Mouse (Mus musculus) hindbrain, postnatal 0 days (tissue): ENCODE data around the gene Gm17660. TPM values are rescaled to one million over a fixed set of nuclear protein-coding genes. Genes with fewer than 3 reads are reported as not detected.
"Not testable (repeated sequence)": the region's sequence is repeated elsewhere in the genome, so short reads cannot be mapped to it uniquely, and the experiment has no call there.

ENCODE experiments used
- ATAC-seq: fragments of 200-750 bp; cut with Nextera tagmentation; 2 replicates; pipeline ENCODE4 v1.8.0; 2017; ENCODE audit warnings: mild to moderate bottlenecking, moderate TSS enrichment, moderate library complexity
- DNase-seq: peaks from one replicate; pipeline ENCODE4 v3.0.0-alpha.2; 2015; ENCODE audit warnings: low spot score
- H3K27ac ChIP-seq: fragments of 300-500 bp; sonication (generic); 2 replicates; pipeline ENCODE4 v1.5.1; 2014; ENCODE audit warnings: mild to moderate bottlenecking
- H3K27me3 ChIP-seq: fragments of 300-500 bp; sonication (generic); 2 replicates; pipeline ENCODE4 v1.6.1; 2014; ENCODE audit warnings: low read length, mixed read lengths; ENCODE audit not compliant: insufficient read depth
- H3K36me3 ChIP-seq: fragments of 300-500 bp; sonication (generic); 2 replicates; pipeline ENCODE4 v1.6.1; 2014; ENCODE audit warnings: low read length, mixed read lengths; ENCODE audit not compliant: insufficient read depth
- H3K4me1 ChIP-seq: fragments of 300-500 bp; sonication (generic); 2 replicates; pipeline ENCODE4 v1.6.1; 2014; ENCODE audit warnings: antibody characterized with exemption, low read length, mixed read lengths; ENCODE audit not compliant: insufficient read depth
- H3K4me2 ChIP-seq: fragments of 300-500 bp; sonication (generic); 2 replicates; pipeline ENCODE4 v1.6.1; 2014; ENCODE audit warnings: low read depth, mild to moderate bottlenecking, low read length, moderate library complexity, mixed read lengths
- H3K4me3 ChIP-seq: fragments of 300-500 bp; sonication (generic); 2 replicates; pipeline ENCODE4 v1.5.1; 2014; ENCODE audit warnings: low read length
- H3K9ac ChIP-seq: fragments of 300-500 bp; sonication (generic); replicated peaks from 2 replicates; pipeline ENCODE4 v1.6.1; 2014; ENCODE audit warnings: mild to moderate bottlenecking, low read length, moderate library complexity, mixed read lengths
- H3K9me3 ChIP-seq: fragments of 300-500 bp; sonication (generic); 2 replicates; pipeline ENCODE4 v1.6.1; 2016; ENCODE audit warnings: low read length, mixed read lengths
- CTCF ChIP-seq: IDR thresholded peaks from 2 replicates; pipeline ENCODE4 v1.5.1; 2016; ENCODE audit warnings: antibody characterized with exemption, control low read depth, low read depth
- WGBS: fragments of 180-500 bp; shearing (Covaris S2); extraction: QIAGEN DNeasy Blood & Tissue Kit; methylation state at CpG from one replicate; pipeline ENCODE4 v1.1.7; 2014; 5-methylcytosine and 5-hydroxymethylcytosine counted together
- polyA plus RNA-seq: library from polyadenylated mRNA; unstranded; fragments of >200 nt; fragmentation: Nextera tagmentation; extraction: Ambion mirVana; gene quantifications from 2 replicates; pipeline ENCODE4 v1.2.1, GENCODE M21; 2015
- total RNA-seq: library from RNA; depleted of rRNA; stranded (reverse); fragments of >200 nt; gene quantifications from 2 replicates; pipeline ENCODE4 v1.2.3, GENCODE M21; 2014

Gm17660 gene
- total and polyA plus RNA-seq, 2 experiments from 2014 or later: 0.58 to 0.61 TPM

DNA sequence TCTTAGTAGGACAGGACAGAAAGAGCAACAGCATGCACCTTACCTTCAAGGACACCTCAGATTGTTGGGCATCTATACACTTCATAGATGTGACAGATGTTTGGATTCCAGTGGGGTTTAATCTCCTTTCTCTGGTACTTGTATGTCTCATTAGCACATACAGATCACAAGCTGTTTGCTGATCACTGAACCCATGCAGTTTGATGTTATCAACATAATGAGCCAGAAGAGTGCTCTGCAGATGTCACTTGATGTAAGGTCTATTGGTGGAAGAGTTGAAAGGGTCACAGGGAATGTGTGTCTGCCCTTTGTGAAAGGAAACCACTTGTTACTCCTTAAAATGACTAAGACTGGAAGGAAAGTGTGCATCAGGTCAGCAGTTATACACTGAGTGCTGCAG is 42.3 kb downstream of the Gm17660 start:
- Histone ChIP-seq H3K4me2 (no peak overlapping the region), H3K36me3 (no peaks in the 10 kb centered on the region), H3K9me3 (no peaks in the 10 kb centered on the region), H3K27ac (no peak overlapping the region), H3K9ac (no peak overlapping the region), H3K4me3 (no peak overlapping the region), H3K4me1 (no peaks in the 10 kb centered on the region), H3K27me3 (no peaks in the 10 kb centered on the region)
- no peak for DNase-seq
- ATAC-seq: no peak
- TF ChIP-seq CTCF: no peak

DNA sequence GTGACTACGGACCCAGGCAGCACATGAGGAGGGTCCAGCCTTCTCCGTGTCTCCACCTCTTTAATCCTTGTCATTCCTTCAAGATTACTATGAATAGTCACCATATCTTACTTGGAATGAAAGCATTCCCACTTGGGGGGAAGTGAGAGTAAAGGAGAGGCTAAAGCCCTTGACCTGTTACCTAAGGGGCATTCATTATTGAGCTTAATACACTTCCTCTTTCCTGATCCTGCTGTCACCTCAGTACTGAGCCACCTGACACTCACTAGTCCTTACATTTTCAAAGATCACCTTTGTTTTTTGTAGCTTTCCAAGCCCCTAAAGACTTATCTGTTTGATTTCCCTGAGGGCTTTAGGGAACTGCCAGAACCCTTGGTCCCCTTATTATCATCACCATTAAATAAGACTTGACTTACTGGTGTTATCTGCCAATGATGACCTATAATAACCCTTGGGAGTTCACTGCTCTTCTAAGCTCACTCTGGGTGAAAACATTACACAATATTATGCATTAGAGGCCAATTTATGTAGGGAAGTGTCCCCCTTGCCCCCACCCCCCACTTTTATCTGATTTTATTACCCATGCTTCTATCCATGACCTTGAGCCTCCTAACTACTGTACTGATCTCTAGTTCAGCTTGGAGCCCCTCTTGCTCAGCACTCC is 44.8 kb downstream of the Gm17660 start:
- Histone ChIP-seq H3K27ac (no peak overlapping the region), H3K4me3 (no peak overlapping the region), H3K9ac (no peak overlapping the region), H3K4me2 (no peak overlapping the region), H3K9me3 (no peaks in the 10 kb centered on the region), H3K4me1 (no peaks in the 10 kb centered on the region), H3K36me3 (no peaks in the 10 kb centered on the region), H3K27me3 (no peaks in the 10 kb centered on the region)
- TF ChIP-seq CTCF: no peak
- no peak for DNase-seq
- ATAC-seq: no peak
- WGBS: 88% methylated on average over 2 of the region's 2 CpGs

DNA sequence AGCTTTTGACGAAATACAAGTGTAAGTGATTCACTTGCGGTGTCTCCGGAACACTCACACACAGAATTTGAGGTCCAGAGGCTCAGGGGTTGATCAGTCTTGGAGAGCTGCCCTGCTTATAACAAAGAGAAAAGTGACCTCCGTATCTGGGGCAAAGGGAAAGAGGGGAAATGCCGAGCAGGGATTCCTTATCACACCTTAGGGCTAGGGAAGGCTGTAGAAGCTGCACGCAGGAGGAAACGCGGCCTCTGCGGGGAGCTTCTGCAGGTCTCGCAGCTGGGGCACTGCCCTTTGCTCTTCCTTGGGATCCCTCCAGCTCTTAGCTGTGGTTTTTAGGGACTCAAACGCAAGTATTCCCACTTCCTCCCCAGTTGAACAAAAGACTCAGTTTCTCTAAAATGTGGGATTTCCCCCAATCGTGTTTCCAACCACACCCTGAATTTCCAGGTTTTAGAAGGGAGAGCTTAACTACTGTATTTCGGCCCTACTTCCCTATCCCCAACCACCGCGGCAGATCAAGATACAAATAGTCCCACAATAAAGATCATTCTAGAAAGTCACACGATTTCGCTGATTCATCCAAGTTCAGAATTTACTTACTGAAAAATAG is 52.1 kb downstream of the Gm17660 start:
- H3K27ac ChIP-seq: no peak overlapping the region
- H3K36me3 ChIP-seq: no peaks in the 10 kb centered on the region
- WGBS: 50% methylated on average over 17 of the region's 17 CpGs
- H3K27me3 ChIP-seq: no peaks in the 10 kb centered on the region
- H3K4me3 ChIP-seq: no peak overlapping the region
- peaks cover 8% of the 10 kb centered on the region for H3K4me1 ChIP-seq
- H3K4me2 ChIP-seq: 0 out of 2 replicates have a peak overlapping the region, but pooled peaks have one; percentile 10
- no peaks in the 10 kb centered on the region for H3K9me3 ChIP-seq
- ATAC-seq: no peak
- no peak for DNase-seq
- no peak overlapping the region for H3K9ac ChIP-seq
- TF ChIP-seq CTCF: no peak

DNA sequence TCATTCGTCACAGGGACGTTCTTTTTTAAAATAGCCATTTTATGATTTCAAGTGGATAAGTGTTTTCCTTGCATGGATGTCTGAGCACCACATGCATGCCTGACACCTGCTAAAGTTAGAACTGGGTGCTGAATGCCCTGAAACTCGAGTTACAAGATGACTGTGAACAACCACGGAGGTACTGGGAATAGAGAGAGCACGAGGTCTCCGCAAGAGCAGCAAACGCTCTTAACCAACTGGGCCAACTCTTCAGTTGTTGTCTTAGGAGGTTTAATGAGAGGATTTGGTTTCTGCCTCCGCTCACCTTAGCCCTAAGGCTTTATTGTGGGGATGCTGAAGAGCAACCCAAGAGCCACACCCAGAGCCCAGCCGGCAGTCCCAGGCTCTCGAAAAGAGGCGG is 52.6 kb downstream of the Gm17660 start:
- no peak overlapping the region for H3K4me2 ChIP-seq
- ATAC-seq: no peak
- no peak overlapping the region for H3K27ac ChIP-seq
- DNase-seq: no peak
- peaks cover 8% of the 10 kb centered on the region for H3K4me1 ChIP-seq
- no peak overlapping the region for H3K4me3 ChIP-seq
- TF ChIP-seq CTCF: no peak
- H3K27me3 ChIP-seq: no peaks in the 10 kb centered on the region
- H3K36me3 ChIP-seq: no peaks in the 10 kb centered on the region
- no peak overlapping the region for H3K9ac ChIP-seq
- no peaks in the 10 kb centered on the region for H3K9me3 ChIP-seq
- WGBS: 76% methylated on average over 11 of the region's 11 CpGs

DNA sequence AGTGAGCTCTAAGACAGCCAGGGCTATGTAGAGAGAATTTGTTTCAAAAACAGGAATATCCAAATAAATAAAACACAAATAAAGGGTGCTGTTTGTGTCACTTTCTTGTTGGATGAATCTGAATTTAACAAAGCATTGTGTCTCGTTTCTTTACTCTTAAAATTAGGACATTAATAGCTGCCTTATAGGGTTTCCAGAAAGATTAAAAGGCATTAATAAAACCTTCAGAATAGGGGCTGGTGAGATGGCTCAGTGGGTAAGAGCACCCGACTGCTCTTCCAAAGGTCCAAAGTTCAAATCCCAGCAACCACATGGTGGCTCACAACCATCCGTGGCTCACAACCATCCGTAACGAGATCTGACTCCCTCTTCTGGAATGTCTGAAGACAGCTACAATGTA is 53.2 kb downstream of the Gm17660 start:
- H3K4me1 ChIP-seq, H3K9me3 ChIP-seq, H3K9ac ChIP-seq, DNase-seq, H3K27me3 ChIP-seq, H3K4me2 ChIP-seq, H3K27ac ChIP-seq, H3K36me3 ChIP-seq, H3K4me3 ChIP-seq, ATAC-seq: not testable (repeated sequence)
- 76% methylated on average over 5 of the region's 5 CpGs for WGBS

DNA sequence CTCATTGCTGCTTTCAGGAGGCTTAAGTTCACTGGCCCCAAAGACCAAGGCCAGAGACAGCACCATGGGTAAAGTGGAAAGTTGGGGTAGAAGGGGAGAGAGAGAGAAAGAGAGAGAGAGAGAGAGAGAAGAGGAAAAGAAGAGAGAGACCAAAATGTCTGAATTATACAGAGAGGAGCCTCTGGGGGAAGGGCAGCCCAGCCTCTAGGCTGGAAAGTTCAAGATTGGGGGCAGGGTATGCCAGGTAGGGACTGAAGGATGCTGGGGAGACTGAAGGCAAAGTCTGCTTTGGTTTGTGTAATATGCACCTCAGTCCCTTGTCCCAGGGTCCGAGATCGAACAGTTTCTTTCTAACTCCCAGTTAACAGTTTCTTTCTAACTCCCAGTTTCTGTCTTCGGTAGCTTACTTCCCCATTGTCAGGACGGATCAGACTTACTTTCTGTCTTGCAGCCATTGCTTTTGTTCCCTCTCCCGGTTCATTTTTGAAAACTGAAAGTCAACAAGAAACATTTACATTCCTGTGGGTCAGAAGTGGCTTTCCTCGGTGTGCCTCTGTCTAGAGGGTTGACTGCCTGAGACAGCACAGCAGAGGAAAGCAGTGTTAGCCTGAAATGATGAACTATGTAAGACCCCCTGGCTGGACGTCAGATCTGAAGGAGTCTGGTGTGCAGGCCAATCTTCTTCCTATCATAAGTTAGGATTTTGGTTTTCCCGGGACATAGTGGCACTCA is 54.0 kb downstream of the Gm17660 start:
- DNase-seq (no peak), ATAC-seq (no peak)
- no peak overlapping the region for H3K4me2 ChIP-seq
- H3K4me1 ChIP-seq: peaks cover 8% of the 10 kb centered on the region
- H3K9me3 ChIP-seq: no peaks in the 10 kb centered on the region
- no peak overlapping the region for H3K27ac ChIP-seq
- WGBS: 76% methylated on average over 8 of the region's 8 CpGs
- no peaks in the 10 kb centered on the region for H3K27me3 ChIP-seq
- no peaks in the 10 kb centered on the region for H3K36me3 ChIP-seq
- H3K9ac ChIP-seq: no peak overlapping the region
- H3K4me3 ChIP-seq: no peak overlapping the region
- no peak for TF ChIP-seq CTCF

DNA sequence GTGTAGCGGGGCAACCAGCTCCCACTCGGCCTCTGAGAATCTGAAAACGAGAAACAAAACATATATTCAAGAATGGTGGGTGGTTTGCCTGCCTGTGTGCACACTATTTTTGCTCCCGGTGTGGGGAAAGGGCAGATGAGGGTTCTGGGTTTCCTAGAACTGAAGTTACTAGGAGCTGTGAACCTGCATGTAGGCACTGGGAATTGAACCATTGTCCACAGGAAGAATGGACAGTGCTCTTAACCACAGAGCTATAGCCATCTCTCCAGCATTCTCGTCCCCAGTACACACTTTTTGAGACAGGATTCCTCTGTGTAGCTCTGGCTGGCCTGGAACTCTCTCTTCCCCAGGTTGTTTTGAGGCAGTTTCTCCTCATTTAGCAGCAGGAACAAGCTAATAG is 54.9 kb downstream of the Gm17660 start:
- no peak for TF ChIP-seq CTCF
- H3K4me1 ChIP-seq: peaks cover 8% of the 10 kb centered on the region
- H3K9ac ChIP-seq: peak overlapping the region; percentile 70
- peak overlapping the region; percentile 54 for H3K4me3 ChIP-seq
- no peaks in the 10 kb centered on the region for H3K36me3 ChIP-seq
- H3K27me3 ChIP-seq: no peaks in the 10 kb centered on the region
- H3K9me3 ChIP-seq: no peaks in the 10 kb centered on the region
- no peak for DNase-seq
- H3K27ac ChIP-seq: no peak overlapping the region
- ATAC-seq: no peak
- WGBS: 33% methylated on average over 5 of the region's 5 CpGs
- peak overlapping the region; percentile 91 for H3K4me2 ChIP-seq
